Mouse (Mus musculus) heart, embryonic 15.5 days (tissue): Measurements from ENCODE around the gene Hrh1. TPM values are rescaled to one million over a fixed set of nuclear protein-coding genes. Genes with fewer than 3 reads are reported as not detected.

ENCODE experiments used
- ATAC-seq: fragments of 200-750 bp; cut with Nextera tagmentation; replicated peaks from 2 replicates; pipeline ENCODE4 v1.8.0; 2017; ENCODE audit warnings: low read depth, moderate TSS enrichment; ENCODE audit not compliant: insufficient number of reproducible peaks, insufficient read depth, low FRiP score
- H3K27ac ChIP-seq: fragments of 300-500 bp; sonication (generic); 2 replicates; pipeline ENCODE4 v1.5.1; 2015; ENCODE audit warnings: mild to moderate bottlenecking, inconsistent platforms
- H3K27me3 ChIP-seq: fragments of 300-500 bp; sonication (generic); 2 replicates; pipeline ENCODE4 v1.6.1; 2015; ENCODE audit warnings: inconsistent platforms
- H3K36me3 ChIP-seq: fragments of 300-500 bp; sonication (generic); 2 replicates; pipeline ENCODE4 v1.6.1; 2015; ENCODE audit warnings: mild to moderate bottlenecking, inconsistent platforms
- H3K4me1 ChIP-seq: fragments of 300-500 bp; sonication (generic); replicated peaks from 2 replicates; pipeline ENCODE4 v1.6.1; 2015; ENCODE audit warnings: inconsistent platforms
- H3K4me2 ChIP-seq: fragments of 300-500 bp; sonication (generic); 2 replicates; pipeline ENCODE4 v1.6.1; 2015; ENCODE audit warnings: inconsistent platforms, mild to moderate bottlenecking, moderate library complexity
- H3K4me3 ChIP-seq: fragments of 300-500 bp; sonication (generic); 2 replicates; pipeline ENCODE4 v1.5.1; 2015; ENCODE audit warnings: mild to moderate bottlenecking, inconsistent platforms
- H3K9ac ChIP-seq: fragments of 300-500 bp; sonication (generic); 2 replicates; pipeline ENCODE4 v1.6.1; 2015; ENCODE audit warnings: mild to moderate bottlenecking, inconsistent platforms
- H3K9me3 ChIP-seq: fragments of 300-500 bp; sonication (generic); replicated peaks from 2 replicates; pipeline ENCODE4 v1.6.1; 2016; ENCODE audit warnings: inconsistent platforms
- WGBS: fragments of 180-500 bp; shearing (Covaris S2); methylation state at CpG from one replicate; pipeline ENCODE4 v1.1.7; 2015; ENCODE audit warnings: mixed read lengths; 5-methylcytosine and 5-hydroxymethylcytosine counted together
- polyA plus RNA-seq: library from polyadenylated mRNA; unstranded; fragments of >200 nt; fragmentation: Nextera tagmentation; extraction: Ambion mirVana; gene quantifications from 2 replicates; pipeline ENCODE4 v1.2.1, GENCODE M21; 2015

Hrh1 gene
- polyA plus RNA-seq, 1 experiment from 2014 or later: 0.04 TPM

DNA sequence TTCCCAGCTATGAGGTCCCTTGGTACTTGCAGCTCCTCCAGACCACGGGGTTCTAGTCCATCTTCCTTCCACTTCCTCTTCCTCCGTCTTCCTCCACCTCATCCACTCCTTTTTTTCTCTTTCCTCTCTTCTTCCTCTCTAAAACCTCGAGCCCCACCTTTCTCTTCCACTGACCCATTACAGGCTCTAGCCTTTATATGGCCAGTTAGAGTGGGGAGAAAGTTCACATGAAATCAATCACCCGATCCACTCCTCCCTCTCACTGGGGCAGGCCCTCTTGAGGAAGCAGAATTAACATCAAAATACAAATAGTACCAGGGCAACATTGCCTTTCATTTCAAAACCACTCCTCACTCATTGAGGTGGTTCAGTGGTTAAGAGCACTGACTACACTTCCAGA is 9.9 kb upstream of the Hrh1 start:
- Histone ChIP-seq H3K4me2 (no peak overlapping the region), H3K9ac (no peak overlapping the region), H3K4me1 (peaks cover 5% of the 10 kb centered on the region; the same call in 1 of the 2 replicates), H3K36me3 (no peaks in the 10 kb centered on the region), H3K27me3 (peaks cover 12% of the 10 kb centered on the region), H3K27ac (no peak overlapping the region), H3K4me3 (no peak overlapping the region), H3K9me3 (no peaks in the 10 kb centered on the region)
- WGBS: 67% methylated on average over 4 of the region's 4 CpGs
- no peak for ATAC-seq

DNA sequence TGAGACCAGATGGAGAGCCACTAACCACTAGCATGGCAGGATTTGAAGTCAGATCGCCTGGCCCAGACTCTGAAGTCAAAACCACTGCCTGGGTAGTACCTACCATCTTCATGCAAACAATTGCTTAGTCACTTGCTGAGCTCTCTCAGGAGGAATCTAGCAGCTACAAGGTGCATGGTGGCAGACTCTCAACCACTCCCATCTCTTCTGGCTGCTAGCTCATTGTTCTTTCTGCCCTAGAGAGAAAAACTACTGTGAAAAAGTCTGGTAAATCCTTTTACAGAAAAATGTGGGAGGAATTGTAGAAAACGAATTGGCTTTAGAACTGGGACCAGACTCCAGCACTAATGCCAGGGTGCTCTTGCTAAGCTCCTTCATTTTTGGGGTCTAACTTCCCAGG is 7.6 kb upstream of the Hrh1 start:
- H3K4me3 ChIP-seq: no peak overlapping the region
- H3K36me3 ChIP-seq: no peaks in the 10 kb centered on the region
- H3K4me2 ChIP-seq: no peak overlapping the region
- ATAC-seq: no peak
- no peak overlapping the region for H3K27ac ChIP-seq
- H3K27me3 ChIP-seq: peaks cover 8% of the 10 kb centered on the region
- H3K4me1 ChIP-seq: peaks cover 8% of the 10 kb centered on the region; the same call in 1 of the 2 replicates
- 52% methylated on average over 2 of the region's 2 CpGs for WGBS
- H3K9me3 ChIP-seq: no peaks in the 10 kb centered on the region
- no peak overlapping the region for H3K9ac ChIP-seq

DNA sequence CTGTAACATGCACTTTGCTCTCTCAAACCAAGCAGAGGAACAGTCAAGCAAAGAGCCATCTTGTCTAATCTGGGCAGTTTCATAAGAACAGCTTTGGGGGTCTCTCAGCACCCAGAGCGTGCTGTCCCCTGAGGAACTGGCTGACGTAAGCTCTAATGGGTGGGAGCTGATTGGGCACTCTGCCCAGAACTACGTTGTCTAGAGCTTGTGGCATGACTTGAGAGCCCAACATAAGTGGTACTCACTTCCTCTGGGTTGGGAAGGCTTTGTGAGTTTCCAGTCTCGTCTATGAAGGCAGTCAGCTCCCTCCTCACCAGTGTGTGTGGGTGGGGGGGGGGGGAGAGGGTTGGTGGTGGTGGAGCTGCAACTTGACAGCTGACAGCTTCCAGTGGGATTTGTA is 2.8 kb upstream of the Hrh1 start:
- H3K9me3 ChIP-seq: no peaks in the 10 kb centered on the region
- H3K36me3 ChIP-seq: no peaks in the 10 kb centered on the region
- no peak overlapping the region for H3K4me3 ChIP-seq
- H3K27me3 ChIP-seq: peaks cover 45% of the 10 kb centered on the region
- H3K9ac ChIP-seq: no peak overlapping the region
- ATAC-seq: no peak
- WGBS: 30% methylated on average over 4 of the region's 4 CpGs
- H3K4me2 ChIP-seq: no peak overlapping the region
- H3K27ac ChIP-seq: no peak overlapping the region
- peaks cover 20% of the 10 kb centered on the region for H3K4me1 ChIP-seq

DNA sequence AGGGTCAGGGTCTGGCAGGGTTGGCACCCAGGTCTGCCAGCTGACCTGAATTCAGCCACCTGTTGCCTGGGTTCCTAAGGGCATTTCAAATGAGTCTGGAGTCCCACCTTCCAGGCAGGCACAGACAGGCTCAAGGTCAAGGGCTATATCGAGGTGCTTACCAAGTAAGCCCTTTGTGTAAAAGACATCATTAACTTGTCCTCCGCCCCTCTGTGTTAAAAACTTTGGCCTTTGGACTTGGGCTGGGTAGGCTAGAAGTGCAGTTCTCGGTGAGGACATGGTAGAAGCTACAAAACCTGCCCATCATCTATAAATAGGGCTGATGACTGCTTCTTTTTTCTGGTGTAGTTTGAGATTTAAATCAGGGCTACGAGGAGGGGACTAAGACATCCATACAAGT is 1.1 kb upstream of the Hrh1 start:
- Histone ChIP-seq H3K27ac (no peak overlapping the region), H3K4me3 (no peak overlapping the region), H3K4me2 (no peak overlapping the region), H3K9ac (no peak overlapping the region), H3K9me3 (no peaks in the 10 kb centered on the region), H3K36me3 (no peaks in the 10 kb centered on the region), H3K4me1 (peaks cover 20% of the 10 kb centered on the region), H3K27me3 (peaks cover 60% of the 10 kb centered on the region)
- ATAC-seq: no peak
- 49% methylated on average over 4 of the region's 4 CpGs for WGBS

DNA sequence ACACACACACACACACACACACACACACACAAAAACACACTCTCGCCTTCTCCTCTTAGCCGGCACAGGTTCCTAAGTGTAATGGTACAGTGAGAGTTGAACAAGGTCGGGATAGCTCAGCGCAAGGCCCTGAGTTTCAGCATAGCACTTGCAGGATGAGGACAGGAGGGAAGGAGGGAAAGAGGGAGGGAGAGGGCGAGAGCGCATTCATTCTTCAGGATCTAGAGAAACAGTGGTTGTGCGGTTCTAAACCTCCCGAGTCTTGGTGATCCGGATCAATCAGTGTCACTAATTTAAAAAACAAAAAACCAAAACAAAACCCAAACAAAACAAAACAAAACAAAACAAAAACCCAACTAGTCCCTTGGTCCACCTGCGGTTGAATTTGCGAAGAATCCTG is 456 bp upstream of the Hrh1 start:
- peaks cover 63% of the 10 kb centered on the region for H3K27me3 ChIP-seq
- WGBS: 15% methylated on average over 11 of the region's 11 CpGs

DNA sequence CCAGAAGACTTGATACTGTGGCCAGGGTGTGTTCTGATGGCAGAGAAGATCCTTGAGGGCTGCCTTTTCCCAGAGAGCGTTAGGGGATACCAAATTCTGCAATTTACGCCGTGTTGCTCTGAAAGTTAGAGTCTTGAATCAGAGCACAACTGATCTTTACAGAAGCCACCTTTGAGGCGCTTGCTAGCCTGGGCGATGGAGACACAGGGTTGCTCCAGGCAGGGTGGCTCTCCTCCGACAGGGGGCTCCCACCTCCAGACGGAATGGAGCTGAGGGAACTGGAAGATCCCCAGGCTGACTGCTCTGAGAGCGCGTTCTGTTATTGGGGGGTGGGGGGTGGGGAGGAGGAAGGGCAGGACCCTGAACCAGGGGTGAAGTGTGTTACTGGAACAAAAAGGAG is 890 bp downstream of the Hrh1 start:
- peaks cover 63% of the 10 kb centered on the region for H3K27me3 ChIP-seq
- H3K4me2 ChIP-seq: peak overlapping the region; percentile 94
- no peak overlapping the region for H3K9ac ChIP-seq
- no peaks in the 10 kb centered on the region for H3K36me3 ChIP-seq
- H3K4me1 ChIP-seq: peaks cover 15% of the 10 kb centered on the region
- H3K27ac ChIP-seq: no peak overlapping the region
- H3K4me3 ChIP-seq: peak overlapping the region; percentile 54; the same call in 1 of the 2 replicates
- H3K9me3 ChIP-seq: no peaks in the 10 kb centered on the region
- 6% methylated on average over 9 of the region's 9 CpGs for WGBS
- ATAC-seq: no peak

More for the DNA sequence above, 456 bp upstream of the Hrh1 start:
- Histone ChIP-seq H3K9me3 (no peaks in the 10 kb centered on the region), H3K4me1 (peaks cover 18% of the 10 kb centered on the region), H3K36me3 (no peaks in the 10 kb centered on the region), H3K9ac (no peak overlapping the region; the same call in 1 of the 2 replicates), H3K27ac (no peak overlapping the region), H3K4me2 (peak overlapping the region; percentile 94), H3K4me3 (peak overlapping the region; percentile 54)
- ATAC-seq: no peak

DNA sequence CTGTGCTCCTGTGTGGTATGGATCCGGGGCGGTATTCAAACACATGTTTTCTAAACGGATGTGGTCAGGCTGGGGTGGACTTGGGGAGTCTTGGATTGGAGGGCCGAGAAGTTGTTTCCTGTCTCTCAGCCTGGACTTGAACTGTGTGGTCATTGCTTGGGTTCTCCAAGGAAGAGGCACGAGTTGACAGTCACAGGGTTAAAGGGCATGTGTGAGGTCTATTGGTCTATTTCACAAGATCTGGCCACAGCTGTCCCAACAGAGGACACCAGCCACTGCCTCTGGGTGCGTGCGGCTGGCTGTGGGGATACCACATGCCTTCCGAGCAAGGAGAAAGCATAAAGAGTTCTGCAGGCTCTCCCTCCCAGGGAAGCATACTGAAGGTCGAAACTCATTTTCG is 2.7 kb downstream of the Hrh1 start:
- peaks cover 67% of the 10 kb centered on the region for H3K27me3 ChIP-seq
- no peak overlapping the region for H3K4me2 ChIP-seq

DNA sequence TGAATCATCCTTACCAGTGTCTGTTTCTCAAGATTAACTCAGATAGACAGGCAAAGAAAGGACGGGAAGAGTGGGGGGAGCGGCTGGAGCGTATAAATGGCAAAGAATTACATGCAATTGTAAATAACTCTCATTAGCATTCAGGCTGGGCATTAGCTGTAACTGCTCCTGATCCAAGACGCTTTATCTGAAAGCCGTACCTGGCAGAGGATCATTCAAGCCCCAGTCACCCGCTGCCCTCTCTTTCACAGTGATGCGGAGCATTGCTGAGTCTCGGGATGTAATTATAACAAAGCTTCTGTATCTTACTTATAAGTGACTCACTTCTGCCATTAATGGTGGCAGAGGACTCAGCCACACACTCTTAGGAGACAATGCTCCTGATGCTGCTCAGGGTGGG is 3.1 kb downstream of the Hrh1 start:
- Histone ChIP-seq H3K4me1 (peaks cover 12% of the 10 kb centered on the region), H3K36me3 (no peaks in the 10 kb centered on the region), H3K4me2 (no peak overlapping the region), H3K27ac (no peak overlapping the region), H3K4me3 (no peak overlapping the region), H3K9me3 (no peaks in the 10 kb centered on the region), H3K9ac (no peak overlapping the region), H3K27me3 (peaks cover 64% of the 10 kb centered on the region)
- WGBS: 88% methylated on average over 8 of the region's 8 CpGs
- no peak for ATAC-seq

More for the DNA sequence above, 2.7 kb downstream of the Hrh1 start:
- H3K9ac ChIP-seq: no peak overlapping the region
- no peaks in the 10 kb centered on the region for H3K9me3 ChIP-seq
- no peak overlapping the region for H3K27ac ChIP-seq
- H3K4me3 ChIP-seq: no peak overlapping the region
- H3K4me1 ChIP-seq: peaks cover 12% of the 10 kb centered on the region
- 71% methylated on average over 10 of the region's 10 CpGs for WGBS
- no peaks in the 10 kb centered on the region for H3K36me3 ChIP-seq
- no peak for ATAC-seq

DNA sequence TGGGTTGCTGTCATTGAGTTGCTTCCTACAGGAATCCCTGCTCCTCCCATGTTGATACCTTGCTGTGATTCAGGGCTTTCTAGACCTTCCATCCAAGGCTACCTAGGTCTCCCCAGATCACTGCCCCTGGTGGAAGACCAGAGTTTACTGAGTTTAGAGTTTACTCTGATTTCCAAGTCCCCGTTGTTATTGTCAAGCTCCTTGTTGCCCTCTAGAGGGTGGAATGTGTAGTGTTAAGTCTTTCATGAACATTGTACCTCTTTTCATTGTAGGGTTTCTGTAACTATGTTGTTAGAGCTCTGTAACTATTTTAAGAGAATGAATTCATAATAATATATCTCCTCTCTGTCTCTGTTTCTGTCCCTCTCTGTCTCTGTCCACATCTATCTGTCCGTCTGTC is 4.4 kb downstream of the Hrh1 start:
- H3K36me3 ChIP-seq: no peaks in the 10 kb centered on the region
- H3K4me2 ChIP-seq: no peak overlapping the region
- H3K27me3 ChIP-seq: peaks cover 55% of the 10 kb centered on the region
- no peak overlapping the region for H3K4me3 ChIP-seq
- no peaks in the 10 kb centered on the region for H3K9me3 ChIP-seq
- peaks cover 12% of the 10 kb centered on the region for H3K4me1 ChIP-seq
- 73% methylated on average over 2 of the region's 2 CpGs for WGBS
- no peak overlapping the region for H3K9ac ChIP-seq
- no peak overlapping the region for H3K27ac ChIP-seq
- no peak for ATAC-seq

DNA sequence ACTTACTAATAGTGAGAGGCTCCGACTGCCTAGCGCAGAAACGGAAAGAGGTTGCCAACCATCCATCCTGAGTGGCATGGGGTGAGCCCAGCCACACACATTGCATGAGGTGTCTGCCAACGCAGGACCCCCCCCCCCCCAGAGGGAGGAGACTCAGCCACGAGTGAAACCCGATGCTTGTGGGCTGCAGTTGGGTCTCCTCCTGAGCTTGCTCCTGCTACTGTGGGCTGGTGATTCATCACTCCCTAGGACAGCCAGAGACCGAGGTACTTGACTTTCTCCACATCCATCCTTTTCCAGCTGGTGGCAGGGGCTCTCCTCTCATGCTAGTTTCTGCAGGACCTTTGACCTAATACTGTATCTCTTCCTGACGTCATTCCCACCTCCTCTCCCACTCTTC is 5.9 kb downstream of the Hrh1 start:
- WGBS: 23% methylated on average over 8 of the region's 8 CpGs
- peaks cover 55% of the 10 kb centered on the region for H3K27me3 ChIP-seq

DNA sequence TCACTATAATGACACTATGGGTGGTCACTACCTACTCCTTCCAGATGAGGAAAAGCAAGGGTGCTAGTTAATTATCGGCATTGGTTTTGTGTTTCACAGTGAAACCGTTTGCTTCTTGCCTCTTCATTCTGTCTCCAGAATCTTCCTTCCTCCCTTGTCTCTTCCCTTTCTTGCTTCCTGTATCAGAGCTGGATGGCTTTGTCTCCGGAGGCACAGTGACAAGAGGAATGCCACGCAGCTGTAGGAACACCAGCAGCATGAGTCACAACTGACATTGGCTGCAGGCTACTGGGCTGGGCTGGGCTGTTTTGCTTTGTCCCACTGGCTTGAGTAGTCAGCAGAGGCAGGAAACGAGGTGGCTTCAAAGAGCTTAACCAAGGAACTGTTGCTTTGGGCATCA is 6.4 kb downstream of the Hrh1 start:
- 24% methylated on average over 5 of the region's 5 CpGs for WGBS

More for the DNA sequence above, 5.9 kb downstream of the Hrh1 start:
- no peak overlapping the region for H3K4me3 ChIP-seq
- no peaks in the 10 kb centered on the region for H3K36me3 ChIP-seq
- H3K9ac ChIP-seq: no peak overlapping the region
- H3K27ac ChIP-seq: no peak overlapping the region
- H3K9me3 ChIP-seq: no peaks in the 10 kb centered on the region
- ATAC-seq: no peak; the same call in 1 of the 2 replicates
- H3K4me2 ChIP-seq: no peak overlapping the region
- no peaks in the 10 kb centered on the region for H3K4me1 ChIP-seq

DNA sequence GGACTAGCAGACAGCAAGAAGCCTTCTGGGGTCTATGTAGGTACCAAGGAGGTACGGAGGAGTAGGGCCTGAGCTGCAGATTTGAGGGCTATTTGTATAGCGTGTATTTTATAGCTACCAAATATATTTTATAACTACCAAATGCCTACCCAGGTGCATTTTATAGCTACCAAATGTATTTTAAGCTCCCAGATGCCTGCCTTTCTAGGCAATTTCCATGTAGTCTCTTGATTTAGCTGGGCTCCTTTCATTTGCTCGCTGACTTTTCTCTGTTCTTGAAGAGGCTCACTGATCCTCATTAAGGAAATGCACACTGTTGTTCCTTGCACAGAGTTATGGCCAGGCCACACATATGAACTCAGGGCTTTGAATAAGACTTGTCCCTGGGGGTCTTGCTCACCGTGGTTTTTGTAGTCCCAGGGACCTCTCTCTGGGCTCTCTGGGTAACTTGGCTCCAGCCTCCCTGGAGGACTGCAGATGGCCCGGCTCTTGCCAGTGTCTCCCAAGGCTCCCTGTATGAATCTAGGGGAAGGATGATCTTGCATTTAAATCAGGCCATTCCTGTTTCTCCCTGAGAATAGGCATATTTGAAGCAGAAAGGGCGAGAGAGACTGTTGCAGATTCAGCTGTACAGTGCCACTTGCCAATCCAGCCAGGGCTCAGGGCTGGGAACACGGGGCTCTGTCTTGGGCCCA is 7.2 kb downstream of the Hrh1 start:
- H3K9me3 ChIP-seq: no peaks in the 10 kb centered on the region
- ATAC-seq: no peak
- H3K4me2 ChIP-seq: no peak overlapping the region
- H3K9ac ChIP-seq: no peak overlapping the region
- no peaks in the 10 kb centered on the region for H3K36me3 ChIP-seq
- no peak overlapping the region for H3K4me3 ChIP-seq
- WGBS: 78% methylated on average over 7 of the region's 7 CpGs
- H3K4me1 ChIP-seq: no peaks in the 10 kb centered on the region
- peaks cover 45% of the 10 kb centered on the region for H3K27me3 ChIP-seq
- no peak overlapping the region for H3K27ac ChIP-seq

More for the DNA sequence above, 6.4 kb downstream of the Hrh1 start:
- ATAC-seq: no peak
- no peaks in the 10 kb centered on the region for H3K36me3 ChIP-seq
- no peak overlapping the region for H3K9ac ChIP-seq
- no peak overlapping the region for H3K4me3 ChIP-seq
- no peaks in the 10 kb centered on the region for H3K4me1 ChIP-seq
- no peak overlapping the region for H3K4me2 ChIP-seq
- H3K9me3 ChIP-seq: no peaks in the 10 kb centered on the region
- H3K27ac ChIP-seq: no peak overlapping the region
- peaks cover 53% of the 10 kb centered on the region for H3K27me3 ChIP-seq
